Mouse (Mus musculus): ENCODE measurements at regions not wholly inside any gene's neighbourhood (a gene's known extent, or its start where the extent isn't known, plus 50 kb on each side); places are given as distances from the start of the nearest gene placed in this dataset.
"Not testable (repeated sequence)": the region's sequence is repeated elsewhere in the genome, so short reads cannot be mapped to it uniquely, and the experiment has no call there.

GRCm38 (mm10) chr12:69524337-69525035, 58.3 kb downstream of the Vcpkmt start:
- Histone ChIP-seq H3K4me1 (no peaks in the 10 kb centered on the region), H3K4me2 (replicated peaks) (no peak overlapping the region), H3K36me3 (no peaks in the 10 kb centered on the region), H3K27me3 (no peaks in the 10 kb centered on the region), H3K27ac (no peak overlapping the region), H3K9me3 (replicated peaks) (no peaks in the 10 kb centered on the region; the same call in 1 of the 2 replicates), H3K9ac (no peak overlapping the region), H3K4me3 (no peak overlapping the region)
- WGBS, result 50% methylated on average over 12 of the region's 12 CpGs
- ATAC-seq (ENCODE audit: low FRiP score), result no peak

- no peak overlapping the region for H3K4me2 ChIP-seq (replicated peaks)
- ATAC-seq (ENCODE audit: low FRiP score), result no peak
- no peaks in the 10 kb centered on the region for H3K27me3 ChIP-seq
- no peak overlapping the region for H3K4me3 ChIP-seq
- H3K4me1 ChIP-seq, result no peaks in the 10 kb centered on the region
- H3K27ac ChIP-seq, result no peak overlapping the region
- no peak overlapping the region for H3K9ac ChIP-seq
- H3K9me3 ChIP-seq (replicated peaks), result no peaks in the 10 kb centered on the region
- 98% methylated on average over 2 of the region's 2 CpGs for WGBS
- no peaks in the 10 kb centered on the region for H3K36me3 ChIP-seq
Observed at GRCm38 (mm10) chr12:69519869-69520268, 63.0 kb downstream of the Vcpkmt start.

- no peaks in the 10 kb centered on the region for H3K9me3 ChIP-seq (replicated peaks)
- H3K27ac ChIP-seq, result no peak overlapping the region
- no peak overlapping the region for H3K4me2 ChIP-seq (replicated peaks)
- no peak overlapping the region for H3K4me3 ChIP-seq
- 84% methylated on average over 2 of the region's 2 CpGs for WGBS
- H3K27me3 ChIP-seq, result no peaks in the 10 kb centered on the region
- H3K4me1 ChIP-seq, result no peaks in the 10 kb centered on the region
- no peaks in the 10 kb centered on the region for H3K36me3 ChIP-seq
- no peak overlapping the region for H3K9ac ChIP-seq
- ATAC-seq (ENCODE audit: low FRiP score), result no peak
Observed at GRCm38 (mm10) chr12:69519028-69519427, 63.8 kb downstream of the Vcpkmt start.

- H3K4me3 ChIP-seq, result no peak overlapping the region
- H3K4me1 ChIP-seq, result no peaks in the 10 kb centered on the region
- H3K4me2 ChIP-seq (replicated peaks), result no peak overlapping the region
- WGBS, result 74% methylated on average over 3 of the region's 3 CpGs
- H3K27ac ChIP-seq, result no peak overlapping the region
- H3K9ac ChIP-seq, result no peak overlapping the region
- peaks cover 1% of the 10 kb centered on the region; the same call in 1 of the 2 replicates for H3K27me3 ChIP-seq
- no peaks in the 10 kb centered on the region for H3K9me3 ChIP-seq (replicated peaks)
- ATAC-seq (ENCODE audit: low FRiP score), result no peak
- H3K36me3 ChIP-seq, result no peaks in the 10 kb centered on the region
Observed at GRCm38 (mm10) chr12:69517616-69518015, 65.2 kb downstream of the Vcpkmt start.

GRCm38 (mm10) chr12:69516314-69516916, 66.4 kb downstream of the Vcpkmt start:
- Histone ChIP-seq H3K36me3 (no peaks in the 10 kb centered on the region), H3K4me3 (no peak overlapping the region), H3K27ac (no peak overlapping the region), H3K4me1 (0 out of 2 replicates have a peak, but pooled peaks cover under 1% of the 10 kb centered on the region), H3K4me2 (replicated peaks) (no peak overlapping the region), H3K27me3 (peaks cover 5% of the 10 kb centered on the region; the same call in 1 of the 2 replicates), H3K9me3 (replicated peaks) (no peaks in the 10 kb centered on the region), H3K9ac (no peak overlapping the region)
- ATAC-seq (ENCODE audit: low FRiP score), result no peak
- WGBS, result 83% methylated on average over 10 of the region's 10 CpGs

- H3K27me3 ChIP-seq, result peaks cover 5% of the 10 kb centered on the region; the same call in 1 of the 2 replicates
- no peak overlapping the region for H3K9ac ChIP-seq
- no peak overlapping the region for H3K4me2 ChIP-seq (replicated peaks)
- ATAC-seq (ENCODE audit: low FRiP score), result no peak
- no peaks in the 10 kb centered on the region for H3K9me3 ChIP-seq (replicated peaks)
- H3K27ac ChIP-seq, result no peak overlapping the region
- H3K4me1 ChIP-seq, result peaks cover 6% of the 10 kb centered on the region; the same call in 1 of the 2 replicates
- H3K4me3 ChIP-seq, result no peak overlapping the region
- H3K36me3 ChIP-seq, result no peaks in the 10 kb centered on the region
Observed at GRCm38 (mm10) chr12:69515850-69516249, 67.0 kb downstream of the Vcpkmt start.

GRCm38 (mm10) chr12:69515117-69515516, 67.7 kb downstream of the Vcpkmt start:
- 74% methylated on average over 9 of the region's 9 CpGs for WGBS
- no peaks in the 10 kb centered on the region for H3K9me3 ChIP-seq (replicated peaks)
- no peak overlapping the region for H3K4me2 ChIP-seq (replicated peaks)
- no peak for ATAC-seq (ENCODE audit: low FRiP score)
- peaks cover 11% of the 10 kb centered on the region; the same call in 1 of the 2 replicates for H3K4me1 ChIP-seq
- H3K4me3 ChIP-seq, result no peak overlapping the region
- H3K9ac ChIP-seq, result no peak overlapping the region
- no peak overlapping the region for H3K27ac ChIP-seq
- no peaks in the 10 kb centered on the region for H3K36me3 ChIP-seq
- H3K27me3 ChIP-seq, result peaks cover 5% of the 10 kb centered on the region; the same call in 1 of the 2 replicates

- no peak for ATAC-seq (ENCODE audit: low FRiP score)
- Histone ChIP-seq H3K4me1 (peaks cover 11% of the 10 kb centered on the region; the same call in 1 of the 2 replicates), H3K36me3 (no peaks in the 10 kb centered on the region), H3K27ac (no peak overlapping the region), H3K27me3 (peaks cover 14% of the 10 kb centered on the region), H3K4me2 (replicated peaks) (no peak overlapping the region), H3K4me3 (no peak overlapping the region), H3K9me3 (replicated peaks) (no peaks in the 10 kb centered on the region), H3K9ac (no peak overlapping the region)
- 64% methylated on average over 4 of the region's 4 CpGs for WGBS
Observed at GRCm38 (mm10) chr12:69513166-69513565, 69.7 kb downstream of the Vcpkmt start.

- Histone ChIP-seq H3K9me3 (replicated peaks) (no peaks in the 10 kb centered on the region), H3K27ac (no peak overlapping the region), H3K4me2 (replicated peaks) (no peak overlapping the region), H3K9ac (no peak overlapping the region), H3K4me3 (no peak overlapping the region), H3K4me1 (peaks cover 11% of the 10 kb centered on the region; the same call in 1 of the 2 replicates), H3K36me3 (no peaks in the 10 kb centered on the region), H3K27me3 (peaks cover 14% of the 10 kb centered on the region)
- ATAC-seq (ENCODE audit: low FRiP score), result peak; percentile 48; the same call in 1 of the 2 replicates
- WGBS, result 24% methylated on average over 4 of the region's 4 CpGs
Observed at GRCm38 (mm10) chr12:69510736-69511135, 72.1 kb downstream of the Vcpkmt start.

GRCm38 (mm10) chr12:69509180-69509579, 73.6 kb downstream of the Vcpkmt start:
- H3K9me3 ChIP-seq (replicated peaks); H3K27ac ChIP-seq; H3K4me2 ChIP-seq (replicated peaks); H3K36me3 ChIP-seq; ATAC-seq (ENCODE audit: low FRiP score); H3K9ac ChIP-seq; H3K4me3 ChIP-seq: not testable (repeated sequence)
- 87% methylated on average over 1 of the region's 1 CpGs for WGBS
- Histone ChIP-seq H3K27me3 (peaks cover 14% of the 10 kb centered on the region), H3K4me1 (peaks cover 11% of the 10 kb centered on the region; the same call in 1 of the 2 replicates)

- Histone ChIP-seq H3K27me3 (peaks cover 14% of the 10 kb centered on the region), H3K36me3 (no peaks in the 10 kb centered on the region)
- WGBS, result 92% methylated on average over 6 of the region's 6 CpGs
Observed at GRCm38 (mm10) chr12:69507906-69508305, 74.9 kb downstream of the Vcpkmt start.

GRCm38 (mm10) chr12:69507333-69507732, 75.5 kb downstream of the Vcpkmt start:
- WGBS, result 81% methylated on average over 3 of the region's 3 CpGs
- no peak for ATAC-seq (ENCODE audit: low FRiP score)
- H3K9me3 ChIP-seq (replicated peaks), result no peaks in the 10 kb centered on the region
- H3K4me1 ChIP-seq, result peaks cover 17% of the 10 kb centered on the region
- no peaks in the 10 kb centered on the region for H3K36me3 ChIP-seq
- no peak overlapping the region for H3K9ac ChIP-seq
- peaks cover 10% of the 10 kb centered on the region for H3K27me3 ChIP-seq
- no peak overlapping the region for H3K4me3 ChIP-seq
- H3K27ac ChIP-seq, result no peak overlapping the region
- no peak overlapping the region for H3K4me2 ChIP-seq (replicated peaks)

More at GRCm38 (mm10) chr12:69507906-69508305, 74.9 kb downstream of the Vcpkmt start:
- Histone ChIP-seq H3K27ac (no peak overlapping the region), H3K4me3 (no peak overlapping the region), H3K9ac (no peak overlapping the region), H3K4me1 (peaks cover 11% of the 10 kb centered on the region; the same call in 1 of the 2 replicates), H3K9me3 (replicated peaks) (no peaks in the 10 kb centered on the region), H3K4me2 (replicated peaks) (no peak overlapping the region)
- no peak for ATAC-seq (ENCODE audit: low FRiP score)

Data from hindbrain, embryonic 12.5 days (tissue).